Mouse (Mus musculus): ENCODE measurements around the gene Oasl2.

DNA sequence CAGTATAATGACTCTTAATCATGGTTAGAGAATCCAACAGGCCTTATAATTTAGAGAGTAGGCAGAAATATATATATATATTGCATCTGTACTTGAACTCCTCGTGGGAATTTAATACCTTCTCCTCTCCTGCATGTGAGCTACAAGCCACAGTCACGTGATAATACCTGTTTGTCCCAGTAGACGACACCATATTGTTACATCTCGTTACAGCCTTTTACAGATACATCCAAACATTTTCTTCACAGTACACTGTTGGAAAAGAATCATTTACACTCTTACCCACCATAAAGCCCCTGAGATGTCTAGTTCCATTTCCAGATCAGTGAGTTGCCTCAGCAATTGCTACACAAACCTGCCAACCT is 46.0 kb downstream of the Oasl2 start:
- TF ChIP-seq CTCF (IDR thresholded peaks at IDR 0.05; ENCODE audit: borderline replicate concordance, extremely low read depth, insufficient read depth, insufficient read length) = no peak
- no peak for TF ChIP-seq POLR2A (IDR thresholded peaks at IDR 0.05; ENCODE audit: borderline replicate concordance, extremely low read depth, insufficient read depth, insufficient read length, poor library complexity, severe bottlenecking)

Data from brain, embryonic 14.5 days (tissue).